Mouse (Mus musculus) ZHBTc4 (cell line): ENCODE measurements around the gene Smad6.

Source experiments
- DNase-seq: peaks from one replicate; pipeline ENCODE4 v3.0.0-alpha.2; 2011; ENCODE audit warnings: low read depth, low spot score

Smad6 gene

DNA sequence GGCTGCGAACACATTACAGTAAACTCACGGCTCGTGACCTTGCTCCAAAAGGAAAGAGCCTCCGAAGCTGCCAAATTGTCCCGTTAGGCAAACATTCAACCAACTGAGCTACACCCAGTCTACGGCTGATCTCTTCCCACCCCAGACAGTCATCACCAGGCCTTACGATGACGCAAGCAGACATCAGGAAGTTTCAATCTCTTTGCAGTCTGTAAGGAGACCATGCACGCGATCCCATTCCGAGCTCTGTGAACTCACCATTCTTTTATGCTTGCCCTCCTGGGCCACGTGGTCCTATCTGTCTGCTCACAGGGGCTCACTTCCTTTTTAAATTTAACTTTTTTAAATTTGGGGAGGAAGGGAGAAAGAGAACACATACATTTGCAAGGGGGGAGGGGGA lies 32.6 kb downstream of the Smad6 start:
- DNase-seq, result no peak

DNA sequence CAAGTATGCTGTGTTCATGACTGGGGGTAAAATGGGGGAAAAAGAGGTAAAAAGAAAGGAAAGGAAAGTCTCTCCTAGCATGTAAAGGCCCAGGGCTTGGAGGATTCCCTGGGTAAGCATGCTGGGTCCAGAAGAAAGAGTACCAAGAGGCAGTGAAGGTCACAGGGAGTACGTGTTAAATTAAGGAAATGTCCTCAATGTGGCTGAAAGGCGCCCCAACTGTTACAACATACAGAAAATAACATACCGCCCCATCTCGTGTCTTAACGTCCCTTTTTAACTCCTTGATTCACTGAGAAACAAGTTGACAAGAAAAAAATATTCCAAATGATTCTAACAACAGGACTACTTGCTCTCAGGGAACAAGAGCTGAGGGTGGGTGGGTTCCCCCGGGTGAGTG lies 36.7 kb downstream of the Smad6 start:
- no peak for DNase-seq

GRCm38 (mm10) chr9:63982937-63983632 lies 38.8 kb downstream of the Smad6 start:
- DNase-seq, result peak; percentile 81

- DNase-seq, result no peak
Measured at GRCm38 (mm10) chr9:63981912-63982311, 39.9 kb downstream of the Smad6 start.

DNA sequence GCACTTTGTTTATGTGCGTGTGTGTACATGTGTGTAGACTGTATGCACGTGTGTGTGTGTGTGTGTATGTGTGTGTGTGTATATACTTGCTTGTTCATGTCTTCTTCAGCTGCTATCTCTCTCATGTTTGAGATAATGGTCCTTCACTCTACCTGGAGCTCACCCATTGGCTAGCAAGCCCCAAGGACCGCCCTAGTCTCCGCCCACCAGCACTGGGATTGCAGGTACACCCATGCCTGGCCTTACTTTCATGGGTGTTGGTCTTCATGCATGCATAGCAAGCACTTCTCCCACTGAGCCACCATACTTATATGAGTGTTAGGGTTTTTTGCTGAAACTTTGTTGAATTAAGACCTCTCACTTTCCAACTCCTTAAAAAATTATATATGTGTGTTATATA lies 40.5 kb downstream of the Smad6 start:
- DNase-seq, result no peak

DNA sequence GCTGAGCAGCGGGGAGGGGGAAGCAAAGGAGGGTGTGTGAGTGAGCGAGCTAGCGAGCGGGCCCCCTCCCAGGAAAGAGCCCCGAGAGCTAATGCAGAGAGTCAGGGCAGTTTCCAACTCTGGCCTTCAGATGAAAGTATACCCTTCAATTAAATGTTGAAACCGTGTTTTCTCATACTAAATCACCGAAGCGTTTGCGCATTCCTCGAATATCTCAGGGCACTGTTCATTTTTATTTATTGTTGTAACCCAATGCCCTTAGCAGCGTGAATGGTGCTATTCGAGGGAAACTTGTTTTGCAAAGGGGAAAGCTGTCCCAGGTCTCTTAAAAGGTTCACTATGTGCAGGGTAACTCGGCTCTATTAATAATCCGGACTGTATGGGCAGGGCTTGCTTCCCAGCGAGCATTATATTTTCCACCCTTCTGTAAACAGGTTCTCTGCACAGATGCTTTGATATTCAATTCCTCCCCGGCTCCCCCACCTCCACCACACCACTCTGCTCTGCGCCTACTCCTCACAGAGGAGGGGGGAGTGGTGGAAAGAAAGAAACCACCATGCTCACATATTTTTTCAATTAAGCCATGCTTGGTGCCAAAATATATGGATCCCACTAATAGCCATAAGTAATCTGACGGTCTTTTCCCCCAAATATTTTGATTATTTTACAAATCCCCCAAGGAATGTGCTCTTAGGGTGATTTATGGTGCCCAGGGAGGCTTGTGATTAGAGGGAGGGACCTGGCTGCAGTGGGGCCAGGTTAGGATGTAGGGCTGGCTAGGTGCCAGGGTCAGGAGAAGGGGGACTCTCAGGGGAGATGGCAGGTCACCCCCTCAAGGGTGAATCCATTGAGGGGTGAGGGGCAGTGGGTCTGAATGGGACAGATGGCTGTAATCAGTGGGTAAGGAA lies 41.4 kb downstream of the Smad6 start:
- no peak for DNase-seq

- DNase-seq, result no peak
Measured at GRCm38 (mm10) chr9:63979275-63979674, 42.6 kb downstream of the Smad6 start.

DNA sequence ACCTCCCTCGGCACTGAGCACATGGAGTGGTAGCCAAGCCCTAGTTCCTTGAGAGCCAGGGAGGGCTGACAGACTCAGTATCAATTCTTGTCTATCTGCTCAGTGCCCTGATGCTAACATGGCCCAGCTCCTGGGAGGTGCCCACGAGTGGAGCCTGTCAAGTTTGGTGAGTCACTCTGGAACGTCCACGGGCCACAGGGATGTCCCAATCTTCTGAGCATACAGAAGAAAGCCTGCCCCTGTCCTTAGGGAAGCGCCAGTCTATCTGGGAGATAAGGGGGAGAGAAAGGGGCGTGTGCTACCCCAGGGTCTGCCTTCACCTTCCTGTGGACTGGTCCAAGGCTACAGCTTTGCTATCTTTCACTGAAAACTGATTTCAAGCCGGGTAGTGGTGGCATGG lies 43.2 kb downstream of the Smad6 start:
- DNase-seq, result no peak

- peak; percentile 90 for DNase-seq
Measured at GRCm38 (mm10) chr9:63975996-63976395, 45.9 kb downstream of the Smad6 start.

GRCm38 (mm10) chr9:63974258-63975023 lies 47.4 kb downstream of the Smad6 start:
- no peak for DNase-seq

GRCm38 (mm10) chr9:63973662-63974190 lies 48.1 kb downstream of the Smad6 start:
- no peak for DNase-seq

DNA sequence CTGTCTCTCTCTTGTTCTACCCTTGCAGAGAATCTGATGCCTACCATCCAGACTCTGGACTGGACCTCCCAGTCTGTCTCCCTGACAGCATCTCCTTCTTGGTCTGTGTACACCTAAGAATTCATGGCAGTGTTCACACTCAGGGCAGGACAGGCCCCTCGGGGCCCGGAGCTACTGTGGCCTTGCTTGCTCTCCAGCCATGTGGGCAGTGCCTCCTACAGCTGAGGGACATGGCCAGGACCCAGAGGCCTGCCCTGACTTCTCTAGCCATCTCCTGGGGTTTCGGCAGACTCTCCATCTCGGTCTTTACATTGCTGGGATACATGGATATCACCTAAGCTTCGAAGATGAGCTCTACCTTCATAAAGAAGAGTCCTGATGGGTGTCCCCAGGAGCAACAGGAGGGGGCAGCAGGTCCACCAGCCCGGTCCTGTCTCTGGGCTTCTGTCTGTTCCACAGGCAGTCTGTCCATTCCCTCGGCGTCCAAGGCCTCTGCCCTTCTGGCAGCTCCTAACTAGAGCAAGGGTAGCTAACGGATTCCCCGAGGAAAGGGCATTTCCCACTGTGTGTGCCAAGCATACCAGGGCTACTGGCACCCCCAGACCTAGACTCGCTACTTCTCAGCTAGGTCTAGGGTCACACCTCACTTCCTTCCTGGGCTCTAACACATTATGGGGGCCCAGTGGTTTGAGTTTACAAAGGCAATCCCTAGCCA lies 49.1 kb downstream of the Smad6 start:
- DNase-seq, result no peak

DNA sequence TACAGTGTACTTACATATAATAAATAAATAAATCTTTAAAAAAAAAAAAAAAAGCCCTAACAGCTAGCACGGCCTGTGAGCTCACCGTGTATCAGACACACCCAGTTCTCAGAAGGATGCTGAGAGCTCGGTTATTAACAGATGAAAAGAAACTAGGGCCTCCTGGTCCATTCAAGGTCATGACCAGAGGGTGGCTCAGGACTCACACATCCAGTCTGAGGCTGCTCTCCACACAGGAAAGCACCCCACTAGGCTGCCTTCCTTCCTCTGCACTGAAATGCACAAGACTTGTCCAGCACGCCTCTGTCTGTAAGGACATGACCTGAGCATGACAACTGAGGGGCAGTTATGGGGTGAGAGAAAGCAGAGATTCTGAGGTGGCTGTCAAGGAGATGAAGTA lies 50.3 kb downstream of the Smad6 start:
- DNase-seq, result peak; percentile 67

- DNase-seq, result peak; percentile 37
Measured at GRCm38 (mm10) chr9:63970836-63971235, 51.0 kb downstream of the Smad6 start.

DNA sequence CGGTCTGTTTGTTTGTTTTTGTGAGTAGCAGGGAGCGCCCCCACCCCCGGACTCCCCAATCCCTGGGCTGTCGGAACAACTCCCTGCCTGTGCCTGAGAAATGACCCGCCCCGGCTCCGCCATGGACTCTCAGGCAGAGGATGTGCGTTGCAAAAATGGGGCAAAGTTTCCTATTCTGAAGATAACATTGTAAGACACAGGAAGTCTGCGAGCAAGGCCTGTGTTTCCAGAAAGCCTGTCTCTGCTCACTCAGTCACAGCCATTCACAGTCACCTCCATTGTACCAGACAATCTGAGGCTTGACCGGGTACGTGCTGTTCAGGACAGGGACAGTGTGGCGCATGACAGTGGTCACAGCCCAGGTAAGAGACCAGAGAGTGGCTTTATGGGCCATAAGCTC lies 51.5 kb downstream of the Smad6 start:
- no peak for DNase-seq

DNA sequence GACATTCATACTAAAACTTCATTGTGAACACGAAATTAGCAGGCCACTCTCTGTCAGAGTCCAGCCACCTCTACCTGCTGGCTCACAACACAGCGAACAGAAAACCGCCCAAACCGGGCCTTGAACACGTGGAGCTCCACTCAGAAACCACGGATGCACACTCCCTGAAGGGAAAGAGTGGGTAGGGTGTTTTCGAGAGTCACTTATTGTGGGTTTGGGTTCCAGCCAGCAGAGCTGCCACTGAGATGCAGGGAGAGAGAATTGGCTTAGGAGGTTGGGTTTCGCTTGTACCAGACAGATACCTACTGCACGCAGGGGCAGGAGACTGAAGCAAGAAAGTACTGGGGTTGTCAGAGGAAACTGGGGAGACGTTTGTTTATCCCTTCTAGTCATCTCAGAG lies 52.4 kb downstream of the Smad6 start:
- DNase-seq, result no peak

DNA sequence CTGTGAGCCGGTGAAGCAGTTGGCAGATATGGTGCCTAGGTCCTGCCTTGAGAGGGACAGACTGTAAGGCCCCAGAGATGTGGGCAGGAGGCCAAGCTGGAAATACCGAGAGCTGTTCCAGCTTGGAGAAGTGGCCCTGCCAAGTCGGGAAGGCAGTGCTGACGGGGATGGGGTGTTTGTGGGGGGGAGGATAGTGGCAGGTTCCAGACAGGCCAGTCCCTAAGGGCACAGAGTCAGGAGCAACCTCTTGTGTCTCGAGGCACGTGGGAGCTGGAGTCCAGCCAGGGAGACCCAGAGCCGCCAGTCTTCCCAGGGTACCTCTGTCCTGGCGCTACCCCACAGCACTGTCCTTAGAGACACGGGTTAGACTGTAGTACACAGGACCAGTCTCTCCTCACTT lies 53.3 kb downstream of the Smad6 start:
- DNase-seq, result no peak

- DNase-seq, result no peak
Measured at GRCm38 (mm10) chr9:63967408-63968172, 54.3 kb downstream of the Smad6 start.

DNA sequence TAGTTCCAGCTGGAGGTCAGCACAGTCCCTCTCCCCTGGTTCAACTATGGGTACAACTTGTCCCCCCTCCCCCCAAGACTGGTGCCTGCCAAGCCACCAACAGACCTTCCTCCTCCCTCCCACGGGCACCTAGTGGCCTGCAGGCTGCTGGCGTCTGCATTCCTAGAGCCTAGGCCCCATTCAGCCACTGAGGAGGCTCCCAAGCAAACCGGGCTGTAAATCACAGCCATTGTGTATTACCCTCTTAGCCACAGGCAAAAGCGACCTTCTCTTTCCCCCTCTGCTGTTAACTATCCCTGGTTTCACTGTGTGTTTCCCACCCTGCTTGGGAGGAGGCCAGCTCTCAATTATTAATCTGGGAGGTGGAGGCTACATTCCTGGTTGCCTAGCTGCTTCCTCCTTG lies 56.3 kb downstream of the Smad6 start:
- no peak for DNase-seq

- no peak for DNase-seq
Measured at GRCm38 (mm10) chr9:63961881-63962280, 60.0 kb downstream of the Smad6 start.

DNA sequence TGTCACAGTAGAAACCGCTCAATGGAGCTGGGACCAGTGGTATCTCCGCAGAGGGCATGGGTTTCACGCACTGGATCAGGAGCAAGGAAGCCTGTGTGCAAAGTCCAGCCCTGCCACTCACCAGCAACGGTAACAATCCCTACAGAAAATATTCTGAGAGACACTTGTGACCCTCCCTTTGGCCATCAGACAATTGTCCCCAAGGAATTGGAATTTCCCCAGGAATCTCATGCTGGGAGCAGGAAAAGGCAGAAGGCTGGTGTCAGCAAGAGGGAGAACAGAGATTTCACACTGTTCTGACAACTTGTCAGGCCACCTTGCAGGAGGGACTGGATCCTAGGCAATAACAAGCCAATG lies 61.1 kb downstream of the Smad6 start:
- DNase-seq, result no peak
